Mouse (Mus musculus) CH12.LX (cell line): ENCODE data around the gene Uggt2. TPM values are rescaled to one million over a fixed set of nuclear protein-coding genes. Genes with fewer than 3 reads are reported as not detected.

Experiments used
- DNase-seq: peaks from one replicate; pipeline ENCODE4 v3.0.0-alpha.2; 2013; ENCODE audit errors: extremely low read depth
- H3K27ac ChIP-seq: 2 replicates; pipeline ENCODE4 v1.5.1; 2012; ENCODE audit warnings: low read depth, mild to moderate bottlenecking, control low read depth, moderate library complexity; ENCODE audit not compliant: insufficient read depth
- H3K27me3 ChIP-seq: replicated peaks from 2 replicates; pipeline ENCODE3; 2012; ENCODE audit warnings: inconsistent platforms
- H3K36me3 ChIP-seq, 2 experiments: replicated peaks in 1 of 2; 2 replicates each; pipeline versions ENCODE3 to v1.6.1; 2012; ENCODE audit warnings: inconsistent platforms in 1 of 2, low read length in 1 of 2, mild to moderate bottlenecking in 1 of 2, mixed read lengths in 1 of 2, moderate library complexity in 1 of 2; ENCODE audit not compliant: control insufficient read depth in 1 of 2, insufficient read depth in 1 of 2
- H3K4me1 ChIP-seq, 2 experiments: 2 replicates each; pipeline ENCODE4 v1.6.1; 2012; ENCODE audit warnings: inconsistent platforms in 1 of 2, moderate library complexity in 1 of 2; ENCODE audit not compliant: insufficient read depth in 2 of 2, control insufficient read depth in 1 of 2
- H3K4me2 ChIP-seq: 2 replicates; pipeline ENCODE4 v1.6.1; 2012; ENCODE audit warnings: low read depth, mild to moderate bottlenecking, control low read depth; ENCODE audit not compliant: poor library complexity, insufficient read depth, severe bottlenecking
- H3K4me3 ChIP-seq, 3 experiments: fragments of 150-350 bp in 1 of 3; sonication (generic) in 1 of 3; replicated peaks in 1 of 3; 2 replicates each; pipeline versions ENCODE3 to v1.5.1; 2011 to 2012; ENCODE audit warnings: low read depth in 2 of 3, low read length in 2 of 3, mild to moderate bottlenecking in 2 of 3, moderate library complexity in 2 of 3, control low read depth in 1 of 3, improper control_type of control experiment in 1 of 3, inconsistent platforms in 1 of 3, mixed read lengths in 1 of 3; ENCODE audit not compliant: poor library complexity in 1 of 3
- H3K79me2 ChIP-seq: replicated peaks from 2 replicates; pipeline ENCODE4 v1.6.1; 2012; ENCODE audit warnings: mild to moderate bottlenecking, moderate library complexity; ENCODE audit not compliant: control insufficient read depth, poor library complexity, insufficient read depth, severe bottlenecking; ENCODE audit errors: extremely low read depth
- H3K9ac ChIP-seq: 2 replicates; pipeline ENCODE4 v1.6.1; 2012; ENCODE audit warnings: low read depth, mild to moderate bottlenecking, control low read depth, moderate library complexity; ENCODE audit not compliant: insufficient read depth
- H3K9me3 ChIP-seq: replicated peaks from 2 replicates; pipeline ENCODE3; 2012; ENCODE audit warnings: low read length, inconsistent platforms, mixed read lengths
- BHLHE40 ChIP-seq: IDR thresholded peaks from 2 replicates; pipeline ENCODE4 v1.6.1; 2011; ENCODE audit warnings: mild to moderate bottlenecking, low read depth, low read length, improper control_type of control experiment
- CHD1 ChIP-seq: IDR thresholded peaks from 2 replicates; pipeline ENCODE4 v1.6.1; 2012; ENCODE audit warnings: low read depth, low read length, improper control_type of control experiment, inconsistent platforms
- CHD2 ChIP-seq: IDR thresholded peaks from 2 replicates; pipeline ENCODE4 v1.6.1; 2011; ENCODE audit warnings: low read length, improper control_type of control experiment
- CTCF ChIP-seq, 2 experiments: IDR thresholded peaks in 1 of 2; conservative IDR thresholded peaks in 1 of 2; 2 replicates each; pipeline ENCODE4 v1.5.1; 2011 to 2012; ENCODE audit warnings: low read depth in 2 of 2, low read length in 2 of 2, improper control_type of control experiment in 1 of 2, inconsistent platforms in 1 of 2, mild to moderate bottlenecking in 1 of 2, moderate library complexity in 1 of 2
- E2F4 ChIP-seq: IDR thresholded peaks from 2 replicates; pipeline ENCODE4 v1.6.1; 2011; ENCODE audit warnings: low read depth, low read length, improper control_type of control experiment; ENCODE audit not compliant: insufficient replicate concordance
- ELF1 ChIP-seq: IDR thresholded peaks from 2 replicates; pipeline ENCODE4 v1.6.1; 2014; ENCODE audit warnings: low read depth, mild to moderate bottlenecking, inconsistent platforms, low read length, improper control_type of control experiment
- EP300 ChIP-seq: IDR thresholded peaks from 2 replicates; pipeline ENCODE4 v1.6.1; 2011; ENCODE audit warnings: low read length, improper control_type of control experiment
- GABPA ChIP-seq: IDR thresholded peaks from 2 replicates; pipeline ENCODE4 v1.6.1; 2012; ENCODE audit warnings: low read depth, low read length, improper control_type of control experiment, inconsistent platforms; ENCODE audit not compliant: insufficient replicate concordance
- HCFC1 ChIP-seq: IDR thresholded peaks from 2 replicates; pipeline ENCODE4 v1.6.1; 2012; ENCODE audit warnings: low read depth, mild to moderate bottlenecking, inconsistent platforms, low read length, improper control_type of control experiment
- IRF4 ChIP-seq: IDR thresholded peaks from 2 replicates; pipeline ENCODE4 v1.6.1; 2014; ENCODE audit warnings: low read depth, mild to moderate bottlenecking, inconsistent platforms, low read length, improper control_type of control experiment
- JUN ChIP-seq: IDR thresholded peaks from 2 replicates; pipeline ENCODE4 v1.6.1; 2011; ENCODE audit warnings: low read depth, mild to moderate bottlenecking, low read length, improper control_type of control experiment, moderate library complexity; ENCODE audit not compliant: insufficient read depth
- JUND ChIP-seq: conservative IDR thresholded peaks from 2 replicates; pipeline ENCODE4 v1.6.1; 2011; ENCODE audit warnings: low read depth, low read length, improper control_type of control experiment
- KAT2A ChIP-seq: IDR thresholded peaks from 2 replicates; pipeline ENCODE4 v1.6.1; 2012; ENCODE audit warnings: low read length, improper control_type of control experiment, inconsistent platforms; ENCODE audit not compliant: insufficient replicate concordance
- MAX ChIP-seq: IDR thresholded peaks from 2 replicates; pipeline ENCODE4 v1.6.1; 2011; ENCODE audit warnings: low read length, improper control_type of control experiment
- MEF2A ChIP-seq: IDR thresholded peaks from 2 replicates; pipeline ENCODE4 v1.6.1; 2014; ENCODE audit warnings: low read depth, mild to moderate bottlenecking, inconsistent platforms, low read length, improper control_type of control experiment, borderline replicate concordance
- MXI1 ChIP-seq: IDR thresholded peaks from 2 replicates; pipeline ENCODE4 v1.6.1; 2011; ENCODE audit warnings: mild to moderate bottlenecking, low read depth, low read length, improper control_type of control experiment
- MYC ChIP-seq: IDR thresholded peaks from 2 replicates; pipeline ENCODE4 v1.6.1; 2011; ENCODE audit warnings: low read depth, mild to moderate bottlenecking, improper control_type of control experiment, low read length
- NELFE ChIP-seq: IDR thresholded peaks from 2 replicates; pipeline ENCODE4 v1.6.1; 2011; ENCODE audit warnings: low read depth, low read length, improper control_type of control experiment
- NRF1 ChIP-seq: IDR thresholded peaks from 2 replicates; pipeline ENCODE4 v1.6.1; 2014; ENCODE audit warnings: low read depth, mild to moderate bottlenecking, inconsistent platforms, low read length, improper control_type of control experiment, moderate library complexity
- PAX5 ChIP-seq: IDR thresholded peaks from 2 replicates; pipeline ENCODE4 v1.6.1; 2012; ENCODE audit warnings: low read length, inconsistent platforms, mixed read lengths
- POLR2A ChIP-seq: IDR thresholded peaks from 2 replicates; pipeline ENCODE4 v1.6.1; 2011; ENCODE audit warnings: low read depth, mild to moderate bottlenecking, improper control_type of control experiment, low read length
- POLR2AphosphoS2 ChIP-seq: IDR thresholded peaks from 2 replicates; pipeline ENCODE4 v1.6.1; 2011; ENCODE audit warnings: low read depth, low read length, improper control_type of control experiment
- RAD21 ChIP-seq: IDR thresholded peaks from 2 replicates; pipeline ENCODE4 v1.6.1; 2011; ENCODE audit warnings: low read depth, mild to moderate bottlenecking, low read length, improper control_type of control experiment, moderate library complexity
- RCOR1 ChIP-seq: conservative IDR thresholded peaks from 2 replicates; pipeline ENCODE4 v1.6.1; 2012; ENCODE audit warnings: low read depth, mild to moderate bottlenecking, inconsistent platforms, low read length, improper control_type of control experiment
- SIN3A ChIP-seq: IDR thresholded peaks from 2 replicates; pipeline ENCODE4 v1.6.1; 2012; ENCODE audit warnings: low read length, improper control_type of control experiment, inconsistent platforms
- SMC3 ChIP-seq: IDR thresholded peaks from 2 replicates; pipeline ENCODE4 v1.6.1; 2011; ENCODE audit warnings: low read depth, low read length, improper control_type of control experiment
- TBP ChIP-seq: conservative IDR thresholded peaks from 2 replicates; pipeline ENCODE4 v1.6.1; 2011; ENCODE audit warnings: low read depth, low read length, improper control_type of control experiment
- TCF12 ChIP-seq: IDR thresholded peaks from 2 replicates; pipeline ENCODE4 v1.6.1; 2014; ENCODE audit warnings: low read depth, mild to moderate bottlenecking, inconsistent platforms, low read length, improper control_type of control experiment
- UBTF ChIP-seq: IDR thresholded peaks from 2 replicates; pipeline ENCODE4 v1.6.1; 2012; ENCODE audit warnings: low read depth, mild to moderate bottlenecking, inconsistent platforms, low read length, improper control_type of control experiment, moderate library complexity
- USF2 ChIP-seq: conservative IDR thresholded peaks from 2 replicates; pipeline ENCODE4 v1.6.1; 2011; ENCODE audit warnings: low read depth, low read length, improper control_type of control experiment
- ZC3H11A ChIP-seq: IDR thresholded peaks from 2 replicates; pipeline ENCODE4 v1.6.1; 2012; ENCODE audit warnings: low read depth, mild to moderate bottlenecking, inconsistent platforms, low read length, improper control_type of control experiment
- ZKSCAN1 ChIP-seq: IDR thresholded peaks from 2 replicates; pipeline ENCODE4 v1.6.1; 2012; ENCODE audit warnings: low read depth, inconsistent platforms, low read length, improper control_type of control experiment, borderline replicate concordance
- dilution Hi-C: fragments of 300-500 bp; cut with MboI; formaldehyde crosslinking; loops from 2 replicates; pipeline ENCODE4 v1.14.3; 2020; ENCODE audit warnings: low sequenced_read_pairs; ENCODE audit not compliant: extremely low pct_unique_long_range_greater_than_20kb, extremely low pct_ligation_motif_present
- in situ Hi-C: fragments of 300-500 bp; cut with MboI; formaldehyde crosslinking; loops from 3 replicates; pipeline ENCODE4 v1.14.3; 2019; ENCODE audit warnings: low sequenced_read_pairs, low pct_ligation_motif_present, low pct_unique_long_range_greater_than_20kb, mixed read lengths
- polyA plus RNA-seq: library from polyadenylated mRNA; unstranded; fragments of >175 nt; gene quantifications from 2 replicates; pipeline ENCODE4 v1.2.1, GENCODE M21; 2012; ENCODE audit warnings: low read depth; ENCODE audit not compliant: insufficient read length
- total RNA-seq, 2 experiments: library from RNA; depleted of rRNA; stranded (reverse); fragments of 300-350 nt in 1 of 2; fragments of >200 nt in 1 of 2; gene quantifications; 2 replicates each; pipeline ENCODE4 v1.2.3; 2012 to 2014

Gene Uggt2
- total and polyA plus RNA-seq, 3 experiments, result 0.42 to 1.2 (median 1.0) TPM

DNA sequence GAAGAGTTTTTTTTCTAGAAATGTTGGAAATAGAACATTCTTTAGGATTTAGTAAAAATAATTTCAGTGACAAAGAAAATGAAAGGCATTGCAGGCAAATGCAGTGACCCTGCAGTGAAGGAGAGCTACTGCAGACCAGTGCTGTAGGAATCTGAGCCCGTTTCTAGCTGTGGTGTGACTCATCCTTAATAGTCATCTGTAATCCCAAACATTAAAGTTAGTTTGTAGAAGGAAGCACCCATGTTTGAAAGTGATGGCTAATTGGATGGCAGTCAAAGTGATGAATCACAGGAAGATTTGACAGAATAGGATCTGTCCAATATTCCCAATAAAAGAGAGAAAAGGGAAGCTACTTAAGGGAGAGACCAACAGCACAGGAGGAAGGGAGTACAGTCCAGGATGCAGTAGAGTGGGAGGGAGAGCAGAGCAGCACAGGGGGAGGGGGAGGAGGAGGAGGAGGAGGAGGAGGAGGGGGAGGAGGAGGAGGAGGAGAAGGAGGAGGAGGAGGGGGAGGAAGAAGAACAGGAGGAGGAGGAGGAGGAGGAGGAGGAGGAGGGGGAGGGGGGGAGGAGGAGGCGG lies 71.5 kb downstream of the Uggt2 start:
- Histone ChIP-seq H3K4me3 (no peak overlapping the region), H3K9me3 (no peaks in the 10 kb centered on the region), H3K4me2 (no peak overlapping the region), H3K27ac (no peak overlapping the region), H3K9ac (no peak overlapping the region), H3K36me3 (no peaks in the 10 kb centered on the region), H3K4me1 (no peaks in the 10 kb centered on the region), H3K27me3 (no peaks in the 10 kb centered on the region), H3K79me2 (no peaks in the 10 kb centered on the region)
- DNase-seq, result no peak
- dilution Hi-C loops, result no loop called here
- TF ChIP-seq MXI1 (no peak), PAX5 (no peak), RAD21 (no peak), SIN3A (no peak), TCF12 (no peak), POLR2AphosphoS2 (no peak), E2F4 (no peak), JUN (no peak), ELF1 (no peak), BHLHE40 (no peak), NRF1 (no peak), USF2 (no peak), TBP (no peak), CHD2 (no peak), HCFC1 (no peak), MAX (no peak)
- in situ Hi-C loops, result no loop called here

DNA sequence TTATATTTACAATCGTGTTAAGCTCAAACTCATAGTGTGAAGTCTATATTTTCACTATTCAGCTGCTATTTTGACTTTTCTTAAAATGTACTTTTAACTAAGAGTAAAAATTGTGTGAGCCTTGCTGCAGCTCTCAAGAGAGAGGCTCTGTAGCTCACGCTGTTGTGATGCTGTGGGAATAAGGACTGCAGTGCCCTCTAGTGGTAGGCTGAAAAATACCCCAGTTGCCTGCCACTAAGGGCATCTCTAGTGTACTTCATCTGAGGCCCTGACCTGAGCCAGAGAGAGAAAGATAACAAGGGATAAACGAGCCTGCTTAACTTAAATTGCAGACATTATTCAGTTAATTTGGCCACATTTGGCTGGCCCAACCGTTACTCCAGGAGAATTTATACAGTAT lies 72.1 kb downstream of the Uggt2 start:
- dilution Hi-C loops, result no loop called here
- no peak for TF ChIP-seq PAX5
- no peak for TF ChIP-seq UBTF
- no peak for TF ChIP-seq HCFC1
- no peak for TF ChIP-seq KAT2A
- no peak for TF ChIP-seq JUN
- peak; percentile 93 to 95 for TF ChIP-seq CTCF (conservative IDR thresholded peaks at IDR 0.05 in 1 of 2, IDR thresholded peaks at IDR 0.05 in 1 of 2; ENCODE audit: low read depth in 2 of 2, low read length in 2 of 2)
- TF ChIP-seq MXI1, result no peak
- no peak for TF ChIP-seq ZKSCAN1
- no peak for TF ChIP-seq MYC
- no peak for TF ChIP-seq MAX
- TF ChIP-seq SMC3, result peak; percentile 83
- no peak for TF ChIP-seq NRF1
- no peak for TF ChIP-seq GABPA
- no peak for TF ChIP-seq CHD1
- no peak for TF ChIP-seq TBP
- TF ChIP-seq MEF2A, result no peak
- TF ChIP-seq TCF12, result no peak
- TF ChIP-seq BHLHE40, result no peak
- TF ChIP-seq IRF4, result peak; percentile 15; the same call in 1 of the 2 replicates
- TF ChIP-seq POLR2A, result no peak
- TF ChIP-seq NELFE, result no peak
- no peak for TF ChIP-seq EP300
- no peak for TF ChIP-seq JUND
- no peak for TF ChIP-seq RCOR1
- no peak for TF ChIP-seq CHD2
- peak; percentile 21; the same call in 1 of the 2 replicates for TF ChIP-seq ZC3H11A
- TF ChIP-seq SIN3A, result no peak
- TF ChIP-seq POLR2AphosphoS2, result no peak
- TF ChIP-seq E2F4, result no peak

More for the DNA sequence above, 72.1 kb downstream of the Uggt2 start:
- no peaks in the 10 kb centered on the region for H3K79me2 ChIP-seq
- peak; percentile 86 for DNase-seq
- H3K27me3 ChIP-seq, result no peaks in the 10 kb centered on the region
- H3K36me3 ChIP-seq, result no peaks in the 10 kb centered on the region
- H3K9ac ChIP-seq, result no peak overlapping the region
- H3K4me2 ChIP-seq, result no peak overlapping the region
- no peak overlapping the region for H3K27ac ChIP-seq
- H3K4me3 ChIP-seq, result no peak overlapping the region
- H3K9me3 ChIP-seq, result no peaks in the 10 kb centered on the region
- in situ Hi-C loops, result no loop called here
- no peaks in the 10 kb centered on the region for H3K4me1 ChIP-seq
